Mouse (Mus musculus): ENCODE results near the gene Atp4b. TPM values are rescaled to one million over a fixed set of nuclear protein-coding genes. Genes with fewer than 3 reads are reported as not detected.
"Not testable (repeated sequence)": the region's sequence is repeated elsewhere in the genome, so short reads cannot be mapped to it uniquely, and the experiment has no call there.

The Atp4b gene
- polyA plus RNA-seq, 1 experiment from 2014 or later: not detected

DNA sequence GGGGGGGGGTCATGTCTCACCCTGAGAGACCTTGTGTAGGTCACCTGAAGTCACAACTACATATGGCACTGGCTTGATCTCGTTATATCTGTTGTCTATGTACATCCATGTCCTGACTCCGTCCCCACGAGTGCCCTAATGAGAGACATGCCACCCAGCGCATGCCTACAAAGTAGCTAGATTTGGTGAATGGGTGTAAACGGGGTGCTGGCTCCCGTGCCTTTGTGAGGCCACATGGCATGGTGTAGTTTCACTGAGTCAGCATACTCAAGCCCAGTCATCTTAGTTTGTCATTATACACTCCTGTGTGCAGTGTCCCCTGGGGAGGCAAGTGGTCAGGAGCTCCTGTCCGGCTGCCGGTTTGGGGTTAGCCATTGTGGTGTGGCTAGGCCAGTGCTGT is 56.0 kb downstream of the Atp4b start:
- Histone ChIP-seq H3K4me2 (replicated peaks) (peak overlapping the region; percentile 92), H3K4me1 (replicated peaks) (peaks cover 26% of the 10 kb centered on the region), H3K4me3 (replicated peaks) (peak overlapping the region; percentile 89; the same call in 1 of the 2 replicates), H3K36me3 (peaks cover 53% of the 10 kb centered on the region), H3K27ac (no peak overlapping the region), H3K27me3 (no peaks in the 10 kb centered on the region), H3K9me3 (no peaks in the 10 kb centered on the region), H3K9ac (replicated peaks) (peak overlapping the region; percentile 55)
- no peak for ATAC-seq
- WGBS: 91% methylated on average over 8 of the region's 8 CpGs

DNA sequence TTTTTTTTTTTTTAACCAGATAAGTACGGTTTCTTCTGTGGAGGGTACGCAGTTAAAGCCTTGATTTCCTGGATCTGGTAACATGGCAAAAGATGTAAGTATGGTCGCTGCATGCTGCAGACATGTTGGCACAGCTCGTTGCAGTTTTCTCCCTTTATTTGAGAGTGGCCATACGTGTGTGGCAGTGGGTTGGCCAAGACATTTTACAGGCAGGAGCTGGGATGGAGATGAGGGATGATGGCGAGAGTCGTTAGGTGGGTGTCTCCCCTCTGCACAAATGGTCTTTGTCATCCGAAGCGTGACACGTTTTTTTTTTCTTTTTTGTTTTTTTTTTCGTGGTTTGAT is 57.0 kb downstream of the Atp4b start:
- Histone ChIP-seq H3K36me3 (peaks cover 43% of the 10 kb centered on the region), H3K4me3 (replicated peaks) (peak overlapping the region; percentile 89), H3K9ac (replicated peaks) (peak overlapping the region; percentile 96), H3K4me1 (replicated peaks) (peaks cover 26% of the 10 kb centered on the region), H3K27ac (no peak overlapping the region), H3K27me3 (no peaks in the 10 kb centered on the region), H3K4me2 (replicated peaks) (peak overlapping the region; percentile 92), H3K9me3 (no peaks in the 10 kb centered on the region)
- 2% methylated on average over 11 of the region's 11 CpGs for WGBS
- no peak for ATAC-seq

DNA sequence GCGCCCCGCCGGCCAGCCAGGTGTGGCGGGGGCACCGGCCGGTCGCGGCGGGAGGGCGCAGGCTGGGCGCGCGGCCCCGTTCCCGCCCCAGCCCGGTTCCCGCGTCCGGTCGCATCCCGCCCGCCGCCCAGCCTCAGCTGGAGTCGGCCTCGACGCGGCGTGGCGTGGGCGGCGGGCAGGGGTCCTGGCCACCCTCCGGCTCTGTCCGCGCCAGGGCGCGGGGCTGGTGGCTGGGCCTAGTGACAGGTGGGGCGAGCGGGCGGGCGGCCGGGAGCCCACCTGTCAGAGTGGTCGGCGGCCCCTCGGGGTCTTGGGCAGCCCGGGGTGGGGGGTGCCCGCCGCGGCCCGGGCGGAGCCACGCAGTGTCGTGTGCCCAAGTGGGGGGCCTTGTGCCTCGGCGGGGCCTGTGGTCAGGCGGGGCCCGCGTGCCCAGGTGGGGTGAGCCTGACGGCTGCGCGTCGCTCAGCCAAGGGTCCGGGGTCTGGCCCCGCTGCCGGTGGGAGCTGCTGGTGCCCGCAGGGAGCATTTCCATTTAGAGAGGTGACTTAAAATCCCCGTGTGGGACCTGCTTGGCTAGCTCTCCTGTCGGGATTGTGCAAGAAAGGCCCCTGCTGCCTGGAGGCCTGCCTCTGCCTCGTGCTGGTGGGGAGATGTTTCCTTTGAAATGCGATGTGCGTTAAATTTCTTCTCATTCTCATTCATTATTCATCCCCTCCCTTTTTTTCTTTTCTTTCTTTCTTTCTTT is 57.6 kb downstream of the Atp4b start:
- Histone ChIP-seq H3K9ac (replicated peaks) (peak overlapping the region; percentile 96), H3K4me3 (replicated peaks) (peak overlapping the region; percentile 89), H3K4me2 (replicated peaks) (peak overlapping the region; percentile 92), H3K36me3 (peaks cover 38% of the 10 kb centered on the region), H3K9me3 (no peaks in the 10 kb centered on the region), H3K4me1 (replicated peaks) (peaks cover 26% of the 10 kb centered on the region), H3K27me3 (no peaks in the 10 kb centered on the region), H3K27ac (peak overlapping the region; percentile 80)
- peak; percentile 79 for ATAC-seq
- under 1% methylated on average over 47 of the region's 70 CpGs for WGBS

DNA sequence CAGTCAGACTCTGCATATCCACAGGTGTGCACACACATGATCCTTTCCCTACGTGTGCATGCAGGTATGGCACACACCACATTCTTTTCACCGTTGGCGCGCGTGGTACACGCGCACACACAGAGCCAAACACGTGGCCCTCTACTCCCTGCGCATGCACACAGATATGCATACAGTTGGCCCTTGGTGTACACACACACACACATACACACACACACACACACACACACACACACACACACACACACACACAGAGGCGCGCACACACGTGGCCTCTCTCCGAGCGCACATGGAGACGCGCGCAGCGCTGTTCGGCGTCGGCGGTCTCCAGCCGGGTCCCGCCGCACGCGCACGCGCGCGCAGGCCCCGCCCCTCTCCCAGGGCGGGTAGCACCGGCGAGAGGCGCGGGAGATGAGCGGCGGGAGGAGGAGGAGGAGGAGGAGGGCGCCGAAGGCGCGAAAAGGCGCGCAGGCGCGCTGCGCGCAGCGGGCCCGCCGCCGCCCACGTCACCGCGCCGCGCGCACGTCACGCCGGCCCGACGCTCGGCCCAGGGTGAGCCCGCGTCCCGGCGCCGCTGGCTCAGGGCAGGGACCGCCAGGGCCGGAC is 58.3 kb downstream of the Atp4b start, which contains the start of gene Tfdp1:
Gene Tfdp1 (plus strand): TSS at position 497 of the 606 bp plus-strand sequence.
- peak; percentile 95 for ATAC-seq
- peak within 1 kb of the TSS; percentile 80 for H3K27ac ChIP-seq
- peak within 1 kb of the TSS; percentile 92 for H3K4me2 ChIP-seq (replicated peaks)
- H3K4me1 ChIP-seq (replicated peaks): peaks cover 26% of the 10 kb centered on the region
- H3K36me3 ChIP-seq: peaks cover 30% of the 10 kb centered on the region
- H3K9ac ChIP-seq (replicated peaks): peak within 1 kb of the TSS; percentile 96
- peak within 1 kb of the TSS; percentile 89 for H3K4me3 ChIP-seq (replicated peaks)
- H3K9me3 ChIP-seq: no peaks in the 10 kb centered on the region
- no peaks in the 10 kb centered on the region for H3K27me3 ChIP-seq
- WGBS: 1% methylated on average over 52 of the region's 72 CpGs

DNA sequence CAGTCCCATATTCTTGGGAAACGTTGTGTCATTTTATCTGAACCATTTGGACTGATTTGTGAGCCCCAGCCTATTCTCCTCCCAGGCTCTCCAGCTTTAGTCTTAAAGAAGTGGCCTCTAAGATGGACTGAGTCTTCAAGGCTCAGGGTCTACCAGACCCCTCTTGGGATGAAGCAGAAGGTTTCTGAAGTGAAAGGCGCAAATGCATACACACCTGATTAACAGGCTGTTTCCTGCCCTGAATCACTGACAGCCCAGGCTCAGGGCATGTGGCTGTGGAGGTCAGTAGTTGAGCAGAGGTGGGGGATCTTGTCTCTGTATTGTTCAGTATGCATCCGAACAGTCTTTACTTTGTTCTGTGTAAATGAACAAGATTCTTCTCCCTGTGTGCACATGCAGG is 58.9 kb downstream of the Atp4b start:
- peak overlapping the region; percentile 89 for H3K4me3 ChIP-seq (replicated peaks)
- 85% methylated on average over 3 of the region's 3 CpGs for WGBS
- ATAC-seq: no peak
- peaks cover 26% of the 10 kb centered on the region for H3K4me1 ChIP-seq (replicated peaks)
- peak overlapping the region; percentile 92 for H3K4me2 ChIP-seq (replicated peaks)
- H3K27me3 ChIP-seq: no peaks in the 10 kb centered on the region
- H3K9me3 ChIP-seq: no peaks in the 10 kb centered on the region
- H3K9ac ChIP-seq (replicated peaks): no peak overlapping the region
- peaks cover 24% of the 10 kb centered on the region for H3K36me3 ChIP-seq
- no peak overlapping the region for H3K27ac ChIP-seq

DNA sequence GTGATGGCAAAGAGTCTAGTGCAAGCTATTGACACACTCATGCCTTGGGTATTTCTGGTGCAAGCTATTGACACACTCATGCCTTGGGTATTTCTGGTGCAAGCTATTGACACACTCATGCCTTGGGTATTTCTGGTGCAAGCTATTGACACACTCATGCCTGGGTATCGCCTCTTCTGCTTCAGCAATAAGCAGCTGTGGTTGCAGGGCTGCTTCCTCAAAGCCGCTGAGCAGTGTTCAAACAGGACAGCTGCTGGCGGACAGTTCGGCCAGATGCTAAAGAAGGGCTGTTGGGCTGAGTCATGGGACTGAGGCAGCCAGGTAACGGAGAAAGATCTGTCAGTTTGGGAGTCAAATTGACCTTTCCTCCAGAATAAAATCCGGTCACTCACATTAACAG is 59.4 kb downstream of the Atp4b start:
- Histone ChIP-seq H3K36me3 (peaks cover 19% of the 10 kb centered on the region), H3K4me1 (replicated peaks) (peaks cover 26% of the 10 kb centered on the region)
- not testable (repeated sequence) for H3K9ac ChIP-seq (replicated peaks); H3K4me3 ChIP-seq (replicated peaks); H3K27ac ChIP-seq; H3K9me3 ChIP-seq; ATAC-seq; H3K27me3 ChIP-seq; H3K4me2 ChIP-seq (replicated peaks)
- 97% methylated on average over 6 of the region's 6 CpGs for WGBS

Other genes with a start within 250 kb of the Atp4b start
- 223 and 242 TPM in 2 replicates for gene Lamp1, start 237.7 kb downstream of the Atp4b start, polyA plus RNA-seq (2015; fragmentation: Nextera tagmentation; extraction: Ambion mirVana)
- gene Grtp1, start 196.2 kb downstream of the Atp4b start, polyA plus RNA-seq (2015; fragmentation: Nextera tagmentation; extraction: Ambion mirVana): 15.0 and 17.9 TPM in 2 replicates
- gene Adprhl1, start 142.7 kb downstream of the Atp4b start, polyA plus RNA-seq (2015; fragmentation: Nextera tagmentation; extraction: Ambion mirVana): 0.23 TPM in 1 of 2 replicates, not detected in the other
- gene Dcun1d2, start 108.7 kb downstream of the Atp4b start, polyA plus RNA-seq (2015; fragmentation: Nextera tagmentation; extraction: Ambion mirVana): 32.5 and 32.9 TPM in 2 replicates
- 43.1 and 46.9 TPM in 2 replicates for gene Tmco3, start 108.6 kb downstream of the Atp4b start, polyA plus RNA-seq (2015; fragmentation: Nextera tagmentation; extraction: Ambion mirVana)
- 111 and 115 TPM in 2 replicates for gene Tfdp1, start 58.1 kb downstream of the Atp4b start, polyA plus RNA-seq (2015; fragmentation: Nextera tagmentation; extraction: Ambion mirVana)
- gene Grk1, start 8.3 kb upstream of the Atp4b start, polyA plus RNA-seq (2015; fragmentation: Nextera tagmentation; extraction: Ambion mirVana): 0.04 TPM in 1 of 2 replicates, not detected in the other
- gene Tmem255b, start 38.4 kb upstream of the Atp4b start, polyA plus RNA-seq (2015; fragmentation: Nextera tagmentation; extraction: Ambion mirVana): not detected in 2 replicates
- 13.8 and 15.9 TPM in 2 replicates for gene Gas6, start 97.7 kb upstream of the Atp4b start, polyA plus RNA-seq (2015; fragmentation: Nextera tagmentation; extraction: Ambion mirVana)
- not detected in 2 replicates for gene 1700029H14Rik, start 165.6 kb upstream of the Atp4b start, polyA plus RNA-seq (2015; fragmentation: Nextera tagmentation; extraction: Ambion mirVana)